Mouse (Mus musculus) megakaryocyte, adult 5-6 weeks (primary cell): ENCODE results near the gene Klhl30. TPM values are rescaled to one million over a fixed set of nuclear protein-coding genes. Genes with fewer than 3 reads are reported as not detected.

Source experiments
- total RNA-seq, 2 experiments: library from RNA; stranded (forward) in 1 of 2; stranded (reverse) in 1 of 2; fragments of 153-499, 151-499 nt in 1 of 2; fragments of 221-1000, 200-1000 nt in 1 of 2; gene quantifications; 2 replicates each; pipeline versions ENCODE4 v1.2.3 to v1.2.4; 2015 to 2017

Gene Klhl30
- total RNA-seq, 2 experiments from 2014 or later = 0.11 TPM; not detected in 1

Other genes starting within 250 kb of the Klhl30 start
- 4.9 and 8.7 TPM in 2 replicates for gene Rbm44, start 205.9 kb upstream of the Klhl30 start, total RNA-seq (2015)
- 4.0 and 10.6 TPM in 2 replicates for gene Rbm44, start 205.9 kb upstream of the Klhl30 start, total RNA-seq (2017)
- 71.1 and 79.5 TPM in 2 replicates for gene Ramp1, start 171.2 kb upstream of the Klhl30 start, total RNA-seq (2015)
- 75.2 and 81.4 TPM in 2 replicates for gene Ramp1, start 171.2 kb upstream of the Klhl30 start, total RNA-seq (2017)
- 94.5 and 117 TPM in 2 replicates for gene Ube2f, start 100.7 kb upstream of the Klhl30 start, total RNA-seq (2015)
- gene Ube2f, start 100.7 kb upstream of the Klhl30 start, total RNA-seq (2017) = 59.1 and 63.1 TPM in 2 replicates
- 10.9 and 12.9 TPM in 2 replicates for gene Scly, start 52.7 kb upstream of the Klhl30 start, total RNA-seq (2015)
- 15.3 and 16.8 TPM in 2 replicates for gene Scly, start 52.7 kb upstream of the Klhl30 start, total RNA-seq (2017)
- gene Espnl, start 28.9 kb upstream of the Klhl30 start, total RNA-seq (2015) = not detected in 2 replicates
- not detected in 2 replicates for gene Espnl, start 28.9 kb upstream of the Klhl30 start, total RNA-seq (2017)
- gene Erfe, start 15.4 kb downstream of the Klhl30 start, total RNA-seq (2015) = 0.07 TPM in 1 of 2 replicates, not detected in the other
- gene Erfe, start 15.4 kb downstream of the Klhl30 start, total RNA-seq (2017) = not detected in 2 replicates
- 67.5 and 71.0 TPM in 2 replicates for gene Ilkap, start 47.8 kb downstream of the Klhl30 start, total RNA-seq (2015)
- 90.9 and 102 TPM in 2 replicates for gene Ilkap, start 47.8 kb downstream of the Klhl30 start, total RNA-seq (2017)
- gene Hes6, start 63.0 kb downstream of the Klhl30 start, total RNA-seq (2015) = 31.4 and 37.5 TPM in 2 replicates
- gene Hes6, start 63.0 kb downstream of the Klhl30 start, total RNA-seq (2017) = 29.1 and 30.8 TPM in 2 replicates
- 1.9 and 3.0 TPM in 2 replicates for gene Per2, start 108.3 kb downstream of the Klhl30 start, total RNA-seq (2015)
- gene Per2, start 108.3 kb downstream of the Klhl30 start, total RNA-seq (2017) = 1.9 and 2.0 TPM in 2 replicates
- 1.8 and 2.5 TPM in 2 replicates for gene Traf3ip1, start 143.6 kb downstream of the Klhl30 start, total RNA-seq (2015)
- gene Traf3ip1, start 143.6 kb downstream of the Klhl30 start, total RNA-seq (2017) = 2.4 and 2.9 TPM in 2 replicates
- 3.7 and 4.1 TPM in 2 replicates for gene Asb1, start 189.5 kb downstream of the Klhl30 start, total RNA-seq (2015)
- 5.9 and 11.7 TPM in 2 replicates for gene Asb1, start 189.5 kb downstream of the Klhl30 start, total RNA-seq (2017)